Mouse (Mus musculus) bone marrow macrophage, adult 2 months (primary cell): ENCODE results near the gene Os9.

Experiments used
- CTCF ChIP-seq: IDR thresholded peaks from 2 replicates; pipeline ENCODE4 v1.5.1; 2012; ENCODE audit warnings: low read depth, mild to moderate bottlenecking, low read length, moderate library complexity
- POLR2A ChIP-seq: IDR thresholded peaks from 2 replicates; pipeline ENCODE4 v1.6.1; 2012; ENCODE audit warnings: mild to moderate bottlenecking, low read depth, low read length, borderline replicate concordance

DNA sequence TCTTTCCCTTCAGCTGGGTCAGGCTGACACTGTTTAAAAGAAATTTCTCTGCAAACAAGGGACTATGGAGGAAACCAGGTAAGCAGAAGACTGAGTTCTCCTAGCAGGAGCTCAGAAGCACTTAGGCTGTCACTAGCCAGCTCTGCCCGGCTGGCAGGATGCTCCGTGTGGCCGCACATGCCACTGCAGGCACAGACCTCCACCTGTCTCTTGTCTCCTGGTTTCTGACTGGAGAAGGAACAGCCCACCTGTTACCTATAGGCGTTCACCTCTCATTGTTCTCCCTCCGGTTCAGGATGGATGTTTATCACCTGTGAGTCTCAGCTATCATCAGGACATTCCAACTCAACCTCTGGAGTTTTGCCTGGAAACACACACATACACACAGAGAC is 37.0 kb downstream of the Os9 start:
- TF ChIP-seq CTCF (no peak), POLR2A (no peak)
